Mouse (Mus musculus) cortical plate, adult 2 months (tissue): ENCODE data around the gene Tcta. TPM values are rescaled to one million over a fixed set of nuclear protein-coding genes. Genes with fewer than 3 reads are reported as not detected.
"Not testable (repeated sequence)": the region's sequence is repeated elsewhere in the genome, so short reads cannot be mapped to it uniquely, and the experiment has no call there.

ENCODE experiments used
- H3K27ac ChIP-seq: fragments of 200-500 bp; 2 replicates; pipeline ENCODE4 v1.5.1; 2012; ENCODE audit warnings: low read length, control low read depth, inconsistent platforms; ENCODE audit not compliant: insufficient read depth
- H3K4me1 ChIP-seq: fragments of 200-500 bp; 2 replicates; pipeline ENCODE4 v1.6.1; 2011; ENCODE audit warnings: low read length; ENCODE audit not compliant: control insufficient read depth, insufficient read depth
- H3K4me3 ChIP-seq: fragments of 200-500 bp; 2 replicates; pipeline ENCODE4 v1.5.1; 2011; ENCODE audit warnings: mild to moderate bottlenecking, low read length, control low read depth; ENCODE audit not compliant: insufficient read depth
- CTCF ChIP-seq: fragments of 200-500 bp; IDR thresholded peaks from 2 replicates; pipeline ENCODE4 v1.5.1; 2011; ENCODE audit warnings: mild to moderate bottlenecking, control low read depth, low read length; ENCODE audit not compliant: insufficient read depth; ENCODE audit errors: extremely low read depth
- POLR2A ChIP-seq: fragments of 200-500 bp; IDR thresholded peaks from 2 replicates; pipeline ENCODE4 v1.6.1; 2011; ENCODE audit warnings: mild to moderate bottlenecking, low read length, control low read depth; ENCODE audit not compliant: insufficient read depth; ENCODE audit errors: extremely low read depth
- polyA plus RNA-seq: library from polyadenylated mRNA; depleted of rRNA; stranded (reverse); fragments of >200 nt; gene quantifications from 2 replicates; pipeline ENCODE4 v1.2.3, GENCODE M21; 2012

Tcta gene
- polyA plus RNA-seq, 1 experiment, result 55.6 TPM

DNA sequence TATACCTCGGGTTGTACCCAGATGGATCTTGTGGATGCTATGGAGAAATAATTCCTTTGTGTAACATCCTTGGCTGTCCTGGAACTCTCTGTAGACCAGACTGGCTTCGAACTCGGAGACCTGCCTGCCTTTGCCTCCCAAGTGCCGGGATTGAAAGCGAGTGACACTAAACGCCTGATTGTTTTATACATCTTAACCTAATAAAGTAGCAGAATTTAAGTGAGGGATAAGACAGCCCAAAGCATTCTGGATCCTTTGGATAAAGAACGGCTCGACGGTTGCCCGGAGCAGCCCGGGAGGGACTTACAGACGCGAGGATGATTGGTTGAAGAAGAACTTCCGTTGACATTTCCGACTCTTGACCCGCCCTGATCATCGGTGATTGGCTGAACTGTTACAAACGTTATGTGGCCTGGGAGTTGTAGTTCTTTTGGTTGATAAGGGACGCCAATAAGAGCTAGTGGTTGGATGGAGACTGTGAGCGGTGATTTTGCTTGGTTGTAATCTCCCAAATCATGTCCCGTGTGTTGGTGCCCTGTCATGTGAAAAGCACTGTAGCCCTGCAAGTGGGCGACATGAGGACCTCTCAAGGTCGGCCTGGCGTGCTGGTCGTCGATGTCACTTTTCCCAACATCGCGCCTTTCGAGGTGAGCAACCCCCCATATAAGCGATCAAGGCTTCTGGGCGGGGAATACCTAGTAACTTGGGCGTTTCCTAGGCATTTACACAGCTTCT, 15.8 kb downstream of the Tcta start, which contains the start of gene Nicn1:
Gene Nicn1 (plus strand): TSS at position 414 of the 735 bp plus-strand sequence.
- TF ChIP-seq POLR2A (peak; percentile 59; the same call in 1 of the 2 replicates), CTCF (no peak)
- Histone ChIP-seq H3K27ac (0 out of 2 replicates have a peak within 1 kb of the TSS, but pooled peaks have one; percentile 2), H3K4me3 (peak within 1 kb of the TSS; percentile 61), H3K4me1 (peaks cover 2% of the 10 kb centered on the region)

DNA sequence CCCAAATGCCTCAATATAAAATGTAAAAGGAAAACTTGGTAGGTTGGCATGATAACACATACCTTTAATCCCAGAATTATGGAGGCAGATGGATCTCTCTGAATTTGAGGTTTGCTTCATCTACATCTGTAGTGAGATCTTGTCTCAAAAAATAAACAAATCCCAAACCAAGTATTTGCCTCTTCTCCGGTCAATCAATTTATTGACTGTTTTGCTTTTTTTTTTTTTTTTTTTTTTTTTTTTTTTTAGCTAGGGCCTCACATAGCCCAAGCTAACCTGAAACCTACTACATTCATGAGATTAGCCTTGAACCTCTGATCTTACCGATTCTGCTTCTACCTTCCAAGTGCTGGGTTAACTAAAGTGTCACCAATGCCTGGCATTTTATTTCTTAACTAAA, 16.6 kb downstream of the Tcta start:
- Histone ChIP-seq H3K27ac (no peak overlapping the region), H3K4me3 (peak overlapping the region; percentile 61; the same call in 1 of the 2 replicates), H3K4me1 (peaks cover 2% of the 10 kb centered on the region)
- no peak for TF ChIP-seq CTCF

DNA sequence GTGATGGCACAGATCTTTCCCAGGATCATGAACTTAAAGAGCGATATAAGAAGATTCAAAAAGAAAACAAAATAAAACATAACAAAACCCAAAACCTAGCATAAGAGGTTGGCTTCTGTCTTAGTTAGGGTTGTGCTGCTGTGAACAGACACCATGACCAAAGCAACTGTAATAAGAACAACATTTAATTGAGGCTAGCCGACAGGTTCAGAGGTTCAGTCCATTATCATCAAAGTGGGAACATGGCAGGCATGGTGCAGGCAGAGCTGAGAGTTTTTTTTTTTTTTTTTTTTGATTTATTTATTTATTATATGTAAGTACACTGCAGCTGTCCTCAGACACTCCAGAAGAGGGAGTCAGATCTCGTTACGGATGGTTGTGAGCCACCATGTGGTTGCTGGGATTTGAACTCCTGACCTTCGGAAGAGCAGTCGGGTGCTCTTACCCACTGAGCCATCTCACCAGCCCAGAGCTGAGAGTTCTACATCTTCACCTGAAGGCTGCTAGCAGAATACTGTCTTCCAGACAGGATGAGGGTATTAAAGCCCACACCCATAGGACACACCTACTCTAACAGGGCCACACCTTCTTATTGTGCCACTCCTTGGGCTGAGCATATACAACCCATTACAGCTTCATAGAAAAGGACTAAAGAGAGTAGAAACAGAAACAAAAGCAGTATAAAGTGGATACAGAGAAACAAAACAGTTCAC, 18.3 kb downstream of the Tcta start:
- H3K4me1 ChIP-seq, H3K27ac ChIP-seq, H3K4me3 ChIP-seq: not testable (repeated sequence)

DNA sequence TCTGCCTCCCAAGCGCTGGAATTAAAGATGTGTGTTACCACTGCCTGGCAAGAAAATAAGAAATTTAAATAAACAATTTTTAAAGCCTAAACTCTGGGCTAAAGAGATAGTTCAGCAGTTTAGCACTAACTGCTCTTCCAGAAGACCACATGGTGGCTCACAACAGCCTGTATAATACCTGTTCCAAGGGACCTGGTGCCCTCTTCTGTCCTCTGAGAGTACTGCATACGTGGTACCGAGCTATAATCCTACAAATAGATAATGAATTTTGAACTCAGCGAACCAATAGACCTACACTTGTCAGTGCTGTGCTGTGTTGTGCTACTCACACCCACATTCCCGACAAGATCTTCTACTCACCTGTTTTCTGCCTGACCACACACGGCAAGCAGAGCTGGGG, 21.6 kb downstream of the Tcta start:
- Histone ChIP-seq H3K27ac (no peak overlapping the region), H3K4me1 (no peaks in the 10 kb centered on the region), H3K4me3 (no peak overlapping the region)
- no peak for TF ChIP-seq POLR2A
- TF ChIP-seq CTCF, result peak; percentile 94

DNA sequence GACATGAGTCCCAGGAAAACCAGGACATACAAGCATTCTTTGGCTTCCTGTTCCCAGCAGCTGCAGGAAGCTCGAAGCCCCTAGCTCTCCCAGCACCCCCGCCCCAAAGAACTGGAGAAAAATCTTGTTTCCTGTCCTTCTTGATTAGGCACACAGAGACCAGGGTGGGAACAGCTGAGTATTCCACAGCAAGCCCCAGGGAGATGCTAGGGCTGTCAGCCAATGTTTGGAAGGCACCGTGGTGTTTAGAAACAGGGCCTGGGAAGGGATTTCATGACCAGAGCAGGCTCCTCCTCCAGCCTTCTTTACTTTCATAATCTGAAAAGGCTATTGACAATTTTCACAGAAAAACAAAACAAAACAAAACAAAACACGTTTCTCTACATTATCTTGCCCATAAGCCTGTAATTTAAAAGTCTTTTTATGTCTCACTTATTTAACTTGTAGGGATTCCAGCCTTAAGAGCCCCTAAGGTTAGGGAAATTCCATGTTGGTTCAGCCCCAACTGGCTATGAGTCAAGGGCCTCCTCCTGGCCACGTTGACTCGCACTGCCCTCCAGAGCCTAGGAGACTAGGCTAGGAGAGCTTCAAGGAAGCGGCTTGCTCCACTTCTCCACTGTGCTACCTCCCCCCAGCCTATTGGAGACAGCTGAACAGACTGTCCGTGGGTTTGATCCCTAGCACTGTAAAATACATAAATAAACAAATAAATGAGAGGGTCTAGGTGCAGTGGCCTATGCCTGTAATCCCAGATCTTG, 25.7 kb downstream of the Tcta start:
- no peaks in the 10 kb centered on the region for H3K4me1 ChIP-seq
- TF ChIP-seq POLR2A (no peak), CTCF (no peak)
- H3K4me3 ChIP-seq, result no peak overlapping the region
- no peak overlapping the region for H3K27ac ChIP-seq

DNA sequence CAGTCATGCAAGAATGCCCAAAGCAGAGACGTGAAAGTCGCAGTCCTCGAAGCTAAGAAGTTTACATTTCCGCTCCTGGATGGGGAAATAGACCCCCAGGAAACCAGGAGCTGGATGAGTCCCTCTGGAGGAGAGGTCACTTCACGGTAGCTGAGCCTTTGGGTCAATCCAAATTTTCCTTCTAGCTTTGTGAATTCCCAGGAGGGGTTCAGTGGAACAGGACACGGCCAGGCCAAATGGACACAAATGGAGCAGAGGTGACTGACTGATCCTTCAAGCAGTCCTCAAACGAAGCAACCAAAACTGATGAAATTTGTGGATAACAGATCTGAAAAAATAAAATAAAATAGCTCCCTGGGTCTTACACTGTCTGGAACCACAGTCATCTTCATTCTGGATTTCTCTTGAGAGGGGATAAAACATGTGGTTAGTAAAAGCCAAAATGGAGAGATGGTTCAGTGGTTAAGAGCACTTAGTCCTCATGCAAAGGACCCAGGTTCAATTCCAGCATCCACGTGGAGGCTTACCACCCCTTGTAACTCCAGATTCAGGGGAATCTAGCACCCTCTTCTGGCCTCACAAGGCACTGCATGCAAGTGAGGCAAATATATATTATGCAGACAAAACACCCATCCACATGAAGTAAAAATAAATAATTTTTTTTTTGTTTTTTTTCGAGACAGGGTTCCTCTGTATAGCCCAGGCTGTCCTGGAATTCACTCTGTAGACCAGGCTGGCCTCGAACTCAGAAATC, 27.1 kb downstream of the Tcta start:
- Histone ChIP-seq H3K4me3 (no peak overlapping the region), H3K27ac (no peak overlapping the region), H3K4me1 (no peaks in the 10 kb centered on the region)
- TF ChIP-seq CTCF (peak; percentile 37; the same call in 1 of the 2 replicates), POLR2A (no peak)

DNA sequence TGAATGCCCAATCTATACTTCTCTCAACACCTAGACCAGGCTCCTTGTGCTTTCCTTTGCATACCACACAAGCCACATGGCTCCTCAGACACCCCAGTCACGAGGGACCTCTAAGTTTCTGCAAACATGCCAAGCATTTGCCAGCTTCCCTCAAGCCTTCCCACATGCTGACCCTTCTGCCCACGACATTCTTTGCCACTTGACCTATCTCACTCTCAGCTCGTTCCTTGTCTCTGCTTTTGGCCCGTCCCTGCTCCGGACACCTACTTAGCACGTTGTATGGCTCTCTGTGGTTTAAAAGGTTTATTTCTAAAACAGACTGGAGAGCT, 30.7 kb downstream of the Tcta start:
- no peak overlapping the region for H3K4me3 ChIP-seq
- H3K27ac ChIP-seq, result no peak overlapping the region
- no peak for TF ChIP-seq CTCF
- TF ChIP-seq POLR2A, result no peak
- H3K4me1 ChIP-seq, result no peaks in the 10 kb centered on the region

DNA sequence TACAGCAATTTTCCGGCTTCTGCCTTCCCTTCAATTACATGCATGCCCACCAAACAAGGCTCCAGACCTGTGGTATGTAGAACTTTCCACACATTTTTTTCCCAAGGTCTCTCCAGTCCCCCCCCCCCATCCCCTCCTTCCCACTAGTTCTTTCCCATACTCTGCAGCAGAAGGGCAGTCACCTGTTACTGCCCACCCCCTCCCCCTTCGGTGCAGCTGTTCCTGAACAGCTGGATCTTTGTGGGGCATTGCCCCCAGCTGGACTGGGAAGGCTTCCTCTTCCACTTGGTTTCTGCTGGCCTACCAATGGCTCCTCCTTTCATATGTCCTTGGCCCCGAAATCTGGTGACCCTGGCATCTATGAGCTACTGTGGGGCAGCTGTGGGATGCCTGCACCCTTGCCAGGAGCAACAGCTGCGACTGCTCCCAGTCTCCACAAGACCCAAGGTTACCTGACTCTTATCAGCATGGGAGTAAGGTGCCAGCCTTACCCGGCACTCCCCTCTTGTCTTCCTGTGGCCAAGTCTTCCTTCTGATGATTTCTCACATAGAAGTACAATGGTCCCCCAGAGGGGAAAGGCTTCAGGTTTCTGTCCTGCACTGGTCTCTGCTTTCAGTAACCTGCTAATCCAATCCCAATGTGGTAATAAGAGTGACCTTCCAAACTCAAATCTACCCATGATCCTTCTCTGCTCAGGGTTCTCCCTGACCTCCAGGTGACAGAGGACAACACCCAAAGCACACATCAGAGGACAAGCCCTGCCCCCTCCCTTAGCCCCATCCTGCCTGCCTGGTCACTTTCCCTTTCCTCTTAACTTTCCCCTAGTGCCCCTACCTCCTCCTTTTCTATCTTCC, 31.3 kb downstream of the Tcta start:
- no peak overlapping the region for H3K27ac ChIP-seq
- no peak for TF ChIP-seq CTCF
- TF ChIP-seq POLR2A, result no peak
- H3K4me1 ChIP-seq, result no peaks in the 10 kb centered on the region
- H3K4me3 ChIP-seq, result no peak overlapping the region
